Mouse (Mus musculus): ENCODE results near the gene Wdr6. TPM values are rescaled to one million over a fixed set of nuclear protein-coding genes. Genes with fewer than 3 reads are reported as not detected.

The Wdr6 gene
- total and polyA plus RNA-seq, 3 experiments: 9.1 to 16.3 (median 14.3) TPM

DNA sequence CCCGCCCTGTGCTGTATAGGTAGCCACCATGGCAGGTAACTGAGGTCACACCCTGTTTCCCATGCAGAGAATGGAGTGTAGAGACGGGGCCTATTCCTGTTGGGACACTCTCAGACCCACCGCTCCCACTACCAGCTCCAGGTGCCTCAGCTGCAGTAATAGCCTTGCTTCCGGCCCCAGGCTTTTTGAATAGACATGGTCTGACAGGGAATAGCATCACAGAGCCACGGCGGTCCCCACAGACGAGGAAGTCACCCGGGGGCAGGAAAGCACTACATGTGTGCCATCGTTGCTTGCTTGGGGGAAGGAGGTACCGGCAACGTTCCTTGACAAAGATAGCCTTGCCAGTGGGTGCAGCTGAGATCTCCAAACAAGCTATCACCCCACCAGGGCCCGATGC is 3.6 kb downstream of the Wdr6 start:
- DNase-seq (ENCODE audit: extremely low read depth): no peak
- dilution Hi-C loops (cut with MboI; ENCODE audit: extremely low pct_ligation_motif_present, extremely low pct_unique_long_range_greater_than_20kb, low sequenced_read_pairs): no loop called here
- 0 out of 2 replicates have a peak, but pooled peaks cover 2% of the 10 kb centered on the region for H3K79me2 ChIP-seq (replicated peaks; ENCODE audit: control insufficient read depth, extremely low read depth, insufficient read depth, poor library complexity, severe bottlenecking)
- H3K27me3 ChIP-seq (replicated peaks): no peaks in the 10 kb centered on the region
- TF ChIP-seq POLR2A (IDR thresholded peaks at IDR 0.05; ENCODE audit: low read depth, low read length) (no peak), ETS1 (conservative IDR thresholded peaks at IDR 0.05; ENCODE audit: low read depth, low read length) (no peak), CTCF (conservative IDR thresholded peaks at IDR 0.05 in 1 of 2, IDR thresholded peaks at IDR 0.05 in 1 of 2; ENCODE audit: low read depth in 2 of 2, low read length in 2 of 2) (no peak), MEF2A (IDR thresholded peaks at IDR 0.05; ENCODE audit: borderline replicate concordance, low read depth, low read length) (no peak), HCFC1 (IDR thresholded peaks at IDR 0.05; ENCODE audit: low read depth, low read length) (no peak), ELF1 (IDR thresholded peaks at IDR 0.05; ENCODE audit: low read depth, low read length) (no peak), POLR2AphosphoS2 (IDR thresholded peaks at IDR 0.05; ENCODE audit: low read depth, low read length) (no peak), KAT2A (IDR thresholded peaks at IDR 0.05; ENCODE audit: insufficient replicate concordance, low read length) (no peak), TCF12 (IDR thresholded peaks at IDR 0.05; ENCODE audit: low read depth, low read length) (no peak), SIN3A (IDR thresholded peaks at IDR 0.05; ENCODE audit: low read length) (no peak), UBTF (IDR thresholded peaks at IDR 0.05; ENCODE audit: low read depth, low read length) (no peak), JUN (IDR thresholded peaks at IDR 0.05; ENCODE audit: insufficient read depth, low read depth, low read length) (no peak), EP300 (IDR thresholded peaks at IDR 0.05; ENCODE audit: low read length) (no peak), E2F4 (IDR thresholded peaks at IDR 0.05; ENCODE audit: insufficient replicate concordance, low read depth, low read length) (no peak), BHLHE40 (IDR thresholded peaks at IDR 0.05; ENCODE audit: low read depth, low read length) (no peak), MXI1 (IDR thresholded peaks at IDR 0.05; ENCODE audit: low read depth, low read length) (no peak), MAZ (IDR thresholded peaks at IDR 0.05; ENCODE audit: low read depth, low read length) (no peak), SMC3 (IDR thresholded peaks at IDR 0.05; ENCODE audit: low read depth, low read length) (no peak), RCOR1 (conservative IDR thresholded peaks at IDR 0.05; ENCODE audit: low read depth, low read length) (no peak), ZNF384 (IDR thresholded peaks at IDR 0.05; ENCODE audit: low read depth, low read length) (no peak)
- no peak overlapping the region for H3K27ac ChIP-seq (ENCODE audit: insufficient read depth, low read depth)
- no peak overlapping the region for H3K4me3 ChIP-seq (replicated peaks in 1 of 3; ENCODE audit: low read depth in 2 of 3, low read length in 2 of 3, poor library complexity in 1 of 3)
- peaks cover 51 to 88% of the 10 kb centered on the region in 2 experiments for H3K36me3 ChIP-seq (replicated peaks in 1 of 2; ENCODE audit: control insufficient read depth in 1 of 2, insufficient read depth in 1 of 2, low read length in 1 of 2)
- no peaks in the 10 kb centered on the region for H3K9me3 ChIP-seq (replicated peaks; ENCODE audit: low read length)
- in situ Hi-C loops (cut with MboI; ENCODE audit: low pct_ligation_motif_present, low pct_unique_long_range_greater_than_20kb, low sequenced_read_pairs): no loop called here
- H3K9ac ChIP-seq (ENCODE audit: insufficient read depth, low read depth): no peak overlapping the region
- peaks cover 10 to 29% of the 10 kb centered on the region in 2 experiments for H3K4me1 ChIP-seq (ENCODE audit: control insufficient read depth in 1 of 2, insufficient read depth in 2 of 2)
- H3K4me2 ChIP-seq (ENCODE audit: insufficient read depth, low read depth, poor library complexity, severe bottlenecking): no peak overlapping the region

All from CH12.LX (cell line).